Mouse (Mus musculus) central nervous system, embryonic 14 days (tissue): ENCODE results near the gene Dcdc2b. TPM values are rescaled to one million over a fixed set of nuclear protein-coding genes. Genes with fewer than 3 reads are reported as not detected.

ENCODE experiments used
- polyA plus RNA-seq: library from polyadenylated mRNA; depleted of rRNA; stranded (reverse); fragments of >200 nt; gene quantifications from 2 replicates; pipeline ENCODE4 v1.2.3, GENCODE M21; 2012; rRNA removed

The Dcdc2b gene
- polyA plus RNA-seq = 5.1 and 5.3 TPM in 2 replicates

GRCm38 (mm10) chr4:129614093-129614492, at the start of gene Dcdc2b:
Gene Dcdc2b, minus strand, starts transcription at chr4:129614257.

DNA sequence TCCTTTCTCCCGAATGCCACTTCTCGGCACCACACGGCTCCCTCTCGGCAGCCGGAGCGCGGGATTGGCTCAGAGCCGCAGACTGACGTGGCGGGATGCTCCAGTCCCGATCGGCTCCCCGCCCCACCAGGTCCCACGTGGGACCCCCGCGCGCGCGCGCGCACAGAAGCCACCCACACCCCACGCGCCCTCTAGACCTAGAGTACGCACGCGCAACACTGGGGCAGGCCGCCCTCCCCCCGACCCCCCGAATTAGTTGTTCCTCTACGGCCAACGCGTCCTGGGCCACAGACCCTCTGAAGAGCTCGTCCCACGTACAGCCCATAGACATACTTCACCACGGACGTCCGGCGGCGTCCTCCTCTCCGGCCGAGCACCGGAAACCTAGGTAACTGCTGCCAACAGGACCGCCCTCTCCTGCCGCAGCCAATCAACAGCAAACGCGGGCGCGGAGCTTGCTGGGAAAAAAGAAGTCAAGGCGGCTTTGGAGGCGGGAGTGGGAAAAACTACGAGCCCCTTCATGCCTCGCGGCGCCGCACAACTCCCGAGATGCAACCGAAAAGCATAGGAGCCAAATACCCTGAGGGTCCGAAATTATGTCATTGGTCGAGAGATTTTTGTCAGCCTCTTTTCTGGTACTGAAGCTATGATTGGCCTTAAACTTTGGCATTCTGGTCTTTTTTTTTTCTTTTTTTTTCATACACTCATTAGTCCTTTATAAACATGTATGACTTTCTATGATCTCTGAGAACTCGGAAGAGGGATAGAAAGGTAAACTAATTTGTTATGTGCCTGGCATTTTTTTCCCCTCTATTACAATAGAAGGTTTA, 26.8 kb upstream of the Dcdc2b start, which contains the start of gene Txlna:
TSS of gene Txlna (minus strand) at position 428 of the 830 bp plus-strand sequence.

GRCm38 (mm10) chr4:129623681-129624091, 9.6 kb upstream of the Dcdc2b start, which contains the start of gene Ccdc28b:
Gene Ccdc28b, minus strand, starts transcription at chr4:129623947.

DNA sequence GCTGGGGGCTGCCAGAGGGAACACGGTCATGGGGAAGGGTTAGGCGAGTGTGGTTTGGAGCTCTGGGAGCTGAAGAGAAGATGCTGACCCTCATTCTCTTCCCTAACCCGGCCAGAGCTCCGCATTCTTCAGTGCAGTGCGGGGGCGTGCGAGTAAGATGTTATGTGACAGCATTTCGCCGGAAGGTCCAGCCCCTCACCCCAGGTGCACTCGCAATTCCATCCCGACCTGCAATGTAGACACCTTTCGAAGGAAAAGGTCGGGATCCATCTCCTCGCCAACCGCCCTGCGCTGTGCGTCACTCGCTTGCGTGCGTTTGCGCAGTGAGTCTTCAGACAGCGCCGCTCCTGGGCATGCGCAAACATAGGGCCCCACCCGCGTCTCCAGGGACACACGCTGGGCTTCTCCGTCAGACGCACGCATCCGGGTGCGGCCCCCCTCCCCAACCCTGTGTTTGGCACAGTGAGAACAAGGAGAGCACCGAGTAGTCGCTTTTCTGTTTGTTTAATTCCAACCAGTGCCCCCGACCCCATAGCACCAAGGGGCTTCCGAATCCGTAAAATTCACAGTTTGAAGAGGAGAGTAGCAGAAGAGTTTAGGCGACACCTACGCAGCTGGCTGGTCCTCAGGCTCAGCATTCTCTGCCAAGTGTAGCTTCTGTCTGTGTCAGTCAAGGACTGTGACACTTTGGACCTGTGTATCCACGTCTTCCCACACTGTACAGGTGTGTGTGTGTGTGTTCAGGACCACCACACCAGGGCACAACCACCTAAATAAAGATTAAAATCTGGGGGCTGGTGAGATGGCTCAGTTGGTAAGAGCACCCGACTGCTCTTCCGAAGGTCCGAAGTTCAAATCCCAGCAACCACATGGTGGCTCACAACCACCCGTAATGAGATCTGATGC, 5.0 kb upstream of the Dcdc2b start, which contains the start of gene Iqcc:
TSS of gene Iqcc (minus strand) at position 314 of the 906 bp plus-strand sequence.

GRCm38 (mm10) chr4:129600233-129601158, 13.6 kb downstream of the Dcdc2b start, which contains the start of the genes Eif3i and Tmem234:
Gene Eif3i, minus strand, starts transcription at chr4:129600648.
Gene Tmem234, plus strand, starts transcription at chr4:129600668.

DNA sequence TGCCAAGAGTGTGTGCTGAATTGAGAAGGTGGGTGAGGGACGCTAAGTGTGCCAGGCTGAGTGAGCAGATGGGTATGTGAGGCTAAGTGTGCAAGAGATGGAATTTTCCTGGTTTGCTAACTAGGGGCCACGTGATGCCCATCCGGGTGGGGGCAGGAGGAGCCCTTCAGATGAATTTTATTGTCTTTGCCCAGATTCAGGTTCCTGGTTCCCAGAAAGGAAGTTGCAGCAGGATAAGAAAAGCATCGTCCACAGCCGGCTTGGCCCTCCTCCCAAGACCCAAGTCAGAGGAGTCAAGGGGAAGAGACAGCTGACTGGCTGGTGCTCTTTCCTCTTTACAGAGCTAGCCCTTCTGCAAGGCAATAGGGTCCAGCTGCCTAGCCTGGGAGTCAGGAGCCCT, 35.6 kb downstream of the Dcdc2b start, which contains the start of gene Fam167b:
TSS of gene Fam167b (minus strand) at position 84 of the 400 bp plus-strand sequence.

DNA sequence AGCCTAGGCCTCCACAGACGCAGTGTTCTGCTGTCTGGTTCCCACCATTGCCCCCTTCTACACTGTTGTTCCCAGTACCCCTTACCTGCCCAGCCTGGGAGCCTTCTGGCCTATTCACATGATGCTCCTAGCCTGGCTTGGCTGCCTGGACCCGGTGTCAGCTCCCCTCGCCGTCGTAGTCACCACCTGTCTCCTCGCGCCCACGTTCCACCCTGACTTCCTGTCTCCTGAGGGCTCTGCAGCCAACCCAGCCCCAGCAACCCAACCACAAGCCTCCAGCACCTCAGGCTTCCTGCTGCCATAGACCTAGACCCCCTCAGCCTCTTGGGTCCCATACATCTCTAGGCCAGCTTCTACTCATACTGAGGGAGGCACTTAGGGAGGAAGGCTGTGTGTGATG, 40.6 kb downstream of the Dcdc2b start, which contains the start of gene Lck:
TSS of gene Lck (minus strand) at position 212 of the 400 bp plus-strand sequence.

Other genes starting within 250 kb of the Dcdc2b start
- gene Zbtb8a, start 236.1 kb downstream of the Dcdc2b start, polyA plus RNA-seq = 16.9 and 18.8 TPM in 2 replicates
- gene Zbtb8b, start 173.4 kb downstream of the Dcdc2b start, polyA plus RNA-seq = 5.6 and 6.8 TPM in 2 replicates
- gene Bsdc1, start 152.7 kb downstream of the Dcdc2b start, polyA plus RNA-seq = 28.6 and 30.8 TPM in 2 replicates
- 0.14 and 0.18 TPM in 2 replicates for gene Tssk3, start 123.2 kb downstream of the Dcdc2b start, polyA plus RNA-seq
- gene Fam229a, start 123.1 kb downstream of the Dcdc2b start, polyA plus RNA-seq = 0.26 TPM in 1 of 2 replicates, not detected in the other
- 1,353 and 1,492 TPM in 2 replicates for gene Marcksl1, start 100.7 kb downstream of the Dcdc2b start, polyA plus RNA-seq
- 147 and 152 TPM in 2 replicates for gene Hdac1, start 71.5 kb downstream of the Dcdc2b start, polyA plus RNA-seq
- gene Lck, start 40.6 kb downstream of the Dcdc2b start, polyA plus RNA-seq = 9.5 TPM in 2 replicates
- gene Fam167b, start 35.7 kb downstream of the Dcdc2b start, polyA plus RNA-seq = 0.92 and 2.0 TPM in 2 replicates
- gene Eif3i, start 13.6 kb downstream of the Dcdc2b start, polyA plus RNA-seq = 314 and 322 TPM in 2 replicates
- gene Tmem234, start 13.6 kb downstream of the Dcdc2b start, polyA plus RNA-seq = 153 and 164 TPM in 2 replicates
- 34.5 and 37.2 TPM in 2 replicates for gene Iqcc, start 4.8 kb upstream of the Dcdc2b start, polyA plus RNA-seq
- gene Ccdc28b, start 9.7 kb upstream of the Dcdc2b start, polyA plus RNA-seq = 126 TPM in 2 replicates
- 60.4 and 65.8 TPM in 2 replicates for gene Txlna, start 26.8 kb upstream of the Dcdc2b start, polyA plus RNA-seq
- 35.8 and 38.3 TPM in 2 replicates for gene Kpna6, start 58.5 kb upstream of the Dcdc2b start, polyA plus RNA-seq
- 52.7 and 53.0 TPM in 2 replicates for gene Tmem39b, start 82.6 kb upstream of the Dcdc2b start, polyA plus RNA-seq
- gene Khdrbs1, start 128.0 kb upstream of the Dcdc2b start, polyA plus RNA-seq = 97.4 and 97.6 TPM in 2 replicates
- gene Ptp4a2, start 197.0 kb upstream of the Dcdc2b start, polyA plus RNA-seq = 87.5 and 88.2 TPM in 2 replicates